Comparison of ENCODE assay signal across 11 mouse cellular contexts in genomic region chr6:37336381-37336780, GRCm38 (mm10). TPM values are rescaled to one million over a fixed set of nuclear protein-coding genes. Genes with fewer than 3 reads are reported as not detected.
DNase-seq lines count a peak whose midpoint lies in the region; ATAC-seq and TF ChIP-seq lines count a peak whose summit lies in the region.
"Had no signal": no experiment of that assay in that cellular context is flagged by ENCODE, and none has a peak within 500 bp of the region (broad histone marks: within the 10 kb centered on the region; RNA-seq: fewer than 3 reads in every experiment).

No protein-coding gene starts in this region.

- H3K9ac ChIP-seq in heart, postnatal 0 days (replicated peaks; ENCODE audit: low read depth, low read length): no peak overlapping the region
- H3K9ac ChIP-seq in forebrain, embryonic 14.5 days (ENCODE audit: low read length): no peak overlapping the region
- no peak overlapping the region for H3K9ac ChIP-seq in midbrain, embryonic 11.5 days (ENCODE audit: low read length)

- H3K4me2 ChIP-seq in heart, postnatal 0 days (ENCODE audit: low read depth, low read length): no peak overlapping the region
- H3K4me2 ChIP-seq in forebrain, embryonic 14.5 days (ENCODE audit: low read length): no peak overlapping the region
- no peak overlapping the region for H3K4me2 ChIP-seq in midbrain, embryonic 11.5 days

- no peaks in the 10 kb centered on the region for H3K9me3 ChIP-seq in heart, postnatal 0 days (replicated peaks; ENCODE audit: control insufficient read depth, low read length)
- H3K9me3 ChIP-seq in E14TG2a.4 (ENCODE audit: low read length): peaks cover 9% of the 10 kb centered on the region
- H3K9me3 ChIP-seq in forebrain, embryonic 14.5 days (replicated peaks; ENCODE audit: control insufficient read depth, low read length): no peaks in the 10 kb centered on the region
- H3K9me3 ChIP-seq in midbrain, embryonic 11.5 days (ENCODE audit: control insufficient read depth, low read length): no peaks in the 10 kb centered on the region

- WGBS in heart, postnatal 0 days: 73% methylated on average over 7 of the region's 7 CpGs
- WGBS in forebrain, embryonic 14.5 days: 61% methylated on average over 7 of the region's 7 CpGs
- 66% methylated on average over 7 of the region's 7 CpGs for WGBS in midbrain, embryonic 11.5 days

- TF ChIP-seq CTCF in heart, postnatal 0 days (IDR thresholded peaks at IDR 0.05; ENCODE audit: low read depth): no peak
- no peak for TF ChIP-seq CTCF in E14TG2a.4 (conservative IDR thresholded peaks at IDR 0.05; ENCODE audit: low read length)

- no peak for DNase-seq in heart, postnatal 0 days (ENCODE audit: low spot score)
- DNase-seq in heart, postnatal 4 days: no peak
- DNase-seq in forebrain, embryonic 14.5 days (ENCODE audit: low spot score): peak; percentile 35
- DNase-seq in midbrain, embryonic 11.5 days (ENCODE audit: low spot score, missing footprints): peak; percentile 81
- DNase-seq in embryo, embryonic 11 days: no peak
- DNase-seq in gastrocnemius, postnatal 25 days: no peak
- no peak for DNase-seq in urinary bladder, postnatal 14 days (ENCODE audit: low spot score)
- DNase-seq: cerebellum, postnatal 14 days; kidney, postnatal 14 days had no signal

- no peak for TF ChIP-seq EP300 in heart, postnatal 0 days (IDR thresholded peaks at IDR 0.05; ENCODE audit: low read depth)

- H3K4me1 ChIP-seq in heart, postnatal 0 days (ENCODE audit: control insufficient read depth, insufficient read depth): peaks cover 12% of the 10 kb centered on the region
- H3K4me1 ChIP-seq in E14TG2a.4 (replicated peaks; ENCODE audit: low read depth, low read length): peaks cover 56% of the 10 kb centered on the region
- H3K4me1 ChIP-seq in forebrain, embryonic 14.5 days (ENCODE audit: control insufficient read depth, insufficient read depth, low read length): peaks cover 15% of the 10 kb centered on the region
- peaks cover 5% of the 10 kb centered on the region for H3K4me1 ChIP-seq in midbrain, embryonic 11.5 days (ENCODE audit: control insufficient read depth, insufficient read depth, low read length)

- ATAC-seq in heart, postnatal 0 days (ENCODE audit: insufficient read depth, low read depth): no peak
- 0 out of 2 replicates have a peak, but pooled peaks have one; percentile 19 for ATAC-seq in forebrain, embryonic 14.5 days
- no peak for ATAC-seq in midbrain, embryonic 11.5 days (ENCODE audit: low FRiP score)

- peak overlapping the region; percentile 40; the same call in 1 of the 2 replicates for H3K27ac ChIP-seq in heart, postnatal 0 days (ENCODE audit: low read depth)
- peak overlapping the region; percentile 9; the same call in 1 of the 2 replicates for H3K27ac ChIP-seq in forebrain, embryonic 14.5 days (ENCODE audit: low read depth, low read length)
- no peak overlapping the region for H3K27ac ChIP-seq in midbrain, embryonic 11.5 days (ENCODE audit: low read depth, low read length)
- H3K27ac ChIP-seq: macrophage had no signal

- no peak overlapping the region for H3K4me3 ChIP-seq in heart, postnatal 0 days (ENCODE audit: low read depth, low read length)
- peak overlapping the region; percentile 26; the same call in 1 of the 2 replicates for H3K4me3 ChIP-seq in E14TG2a.4 (replicated peaks; ENCODE audit: low read length)
- no peak overlapping the region for H3K4me3 ChIP-seq in forebrain, embryonic 14.5 days (ENCODE audit: low read depth, low read length)
- no peak overlapping the region for H3K4me3 ChIP-seq in midbrain, embryonic 11.5 days (ENCODE audit: low read depth, low read length)

- no peaks in the 10 kb centered on the region for H3K27me3 ChIP-seq in heart, postnatal 0 days (ENCODE audit: control insufficient read depth, insufficient read depth, low read length)
- H3K27me3 ChIP-seq in E14TG2a.4 (ENCODE audit: insufficient read depth, low read length): peaks cover 7% of the 10 kb centered on the region
- H3K27me3 ChIP-seq in forebrain, embryonic 14.5 days (replicated peaks; ENCODE audit: control insufficient read depth, insufficient read depth, low read length): no peaks in the 10 kb centered on the region
- no peaks in the 10 kb centered on the region for H3K27me3 ChIP-seq in midbrain, embryonic 11.5 days (ENCODE audit: control insufficient read depth, insufficient read depth, low read length)

- peaks cover 69% of the 10 kb centered on the region for H3K36me3 ChIP-seq in heart, postnatal 0 days (replicated peaks; ENCODE audit: control insufficient read depth, insufficient read depth, low read length)
- H3K36me3 ChIP-seq in E14TG2a.4 (ENCODE audit: insufficient read depth, low read length): peaks cover 25% of the 10 kb centered on the region
- no peaks in the 10 kb centered on the region for H3K36me3 ChIP-seq in forebrain, embryonic 14.5 days (ENCODE audit: control insufficient read depth, insufficient read depth, low read length)
- no peaks in the 10 kb centered on the region for H3K36me3 ChIP-seq in midbrain, embryonic 11.5 days (ENCODE audit: control insufficient read depth, insufficient read depth, low read length)

RNA-seq across cellular contexts. Expression of gene Dgki, which starts 36.4 kb away (rescaled TPM):
- total RNA-seq in heart, postnatal 0 days (2014; rRNA removed; ENCODE audit: low replicate concordance): 0.11 and 0.66 TPM in 2 replicates
- 0.33 TPM in 2 replicates for polyA plus RNA-seq in heart, postnatal 0 days (2015; fragmentation: Nextera tagmentation; extraction: Ambion mirVana)
- total RNA-seq in heart, postnatal 4 days (2021): under 1 TPM; 0.67 to 0.70 TPM
- polyA plus RNA-seq in forebrain, embryonic 14.5 days (2014; fragmentation: Nextera tagmentation; extraction: Ambion mirVana): 3.8 and 7.5 TPM in 2 replicates
- 2.1 TPM in 2 replicates for polyA plus RNA-seq in midbrain, embryonic 11.5 days (2014; fragmentation: Nextera tagmentation; extraction: Ambion mirVana)
- total RNA-seq in gastrocnemius, postnatal 25 days (2021): under 1 TPM; 0.13 to 0.15 TPM

Comparison
In these comparisons a context has a peak if more than half of its experiments do, and no peak if none do; other contexts are left out.
1. DNase-seq: peak in forebrain, embryonic 14.5 days (single experiment) and midbrain, embryonic 11.5 days (single experiment); none in heart, postnatal 0 days (single experiment), heart, postnatal 4 days (single experiment), embryo, embryonic 11 days (single experiment), gastrocnemius, postnatal 25 days (single experiment) and urinary bladder, postnatal 14 days (single experiment).